Mouse (Mus musculus) stomach, postnatal 0 days (tissue): ENCODE measurements around the gene Nosip.

Experiments used
- CTCF ChIP-seq: IDR thresholded peaks from 2 replicates; pipeline ENCODE4 v1.5.1; 2016; ENCODE audit warnings: antibody characterized with exemption, low read depth, mild to moderate bottlenecking, moderate library complexity
- EP300 ChIP-seq: optimal IDR thresholded peaks from 2 replicates; pipeline ENCODE3; 2016; ENCODE audit warnings: antibody characterized with exemption

- no peak for TF ChIP-seq CTCF
- TF ChIP-seq EP300 = no peak
These were observed 9.4 kb upstream of the Nosip start, which contains the start of gene Prr12 for GRCm38 (mm10) chr7:45052862-45053116.
